Mouse (Mus musculus) kidney, adult 2 months (tissue): ENCODE measurements around the gene Hist1h3c.

Source experiments
- CTCF ChIP-seq: fragments of 200-500 bp; conservative IDR thresholded peaks from 2 replicates; pipeline ENCODE4 v1.5.1; 2011; ENCODE audit warnings: low read depth, mild to moderate bottlenecking, control low read depth, low read length, moderate library complexity, mixed read lengths; ENCODE audit not compliant: insufficient read depth, insufficient read length
- POLR2A ChIP-seq: fragments of 200-500 bp; IDR thresholded peaks from one replicate; pipeline ENCODE4 v1.6.1; 2011; ENCODE audit warnings: low read depth, low read length, control low read depth

GRCm38 (mm10) chr13:23705751-23706356, 39.5 kb downstream of the Hist1h3c start:
- TF ChIP-seq CTCF (no peak), POLR2A (no peak)
